Comparison of ENCODE assay signal across 9 mouse cellular contexts in genomic region chr2:38347811-38348551, GRCm38 (mm10). TPM values are rescaled to one million over a fixed set of nuclear protein-coding genes. Genes with fewer than 3 reads are reported as not detected.
DNase-seq lines count a peak whose midpoint lies in the region; ATAC-seq and TF ChIP-seq lines count a peak whose summit lies in the region.
"Had no signal": no experiment of that assay in that cellular context is flagged by ENCODE, and none has a peak within 500 bp of the region (broad histone marks: within the 10 kb centered on the region; RNA-seq: fewer than 3 reads in every experiment).

No protein-coding gene starts in this region.

- TF ChIP-seq CTCF in ES-Bruce4 (IDR thresholded peaks at IDR 0.05; ENCODE audit: low read depth, low read length) = no peak

- no peak overlapping the region for H3K27ac ChIP-seq in heart, embryonic 11.5 days (ENCODE audit: low read depth, low read length)
- H3K27ac ChIP-seq in ES-Bruce4 (ENCODE audit: insufficient read depth, low read length) = no peak overlapping the region
- H3K27ac ChIP-seq in forebrain, embryonic 14.5 days (ENCODE audit: low read depth, low read length) = peak overlapping the region; percentile 98
- H3K27ac ChIP-seq in limb, embryonic 14.5 days (replicated peaks; ENCODE audit: low read depth, low read length) = no peak overlapping the region

- H3K4me1 ChIP-seq in heart, embryonic 11.5 days (ENCODE audit: control insufficient read depth, insufficient read depth, low read length) = peaks cover 18% of the 10 kb centered on the region
- no peaks in the 10 kb centered on the region for H3K4me1 ChIP-seq in ES-Bruce4 (ENCODE audit: control insufficient read depth, insufficient read depth, low read length)
- H3K4me1 ChIP-seq in forebrain, embryonic 14.5 days (ENCODE audit: control insufficient read depth, insufficient read depth, low read length) = peaks cover 24% of the 10 kb centered on the region
- H3K4me1 ChIP-seq in limb, embryonic 14.5 days (ENCODE audit: control insufficient read depth, insufficient read depth, low read length) = peaks cover 15% of the 10 kb centered on the region

- TF ChIP-seq POLR2A in ES-Bruce4 (IDR thresholded peaks at IDR 0.05; ENCODE audit: insufficient read depth, low read length) = no peak
- 0 out of 2 replicates have a peak, but pooled peaks have one; percentile 27 for TF ChIP-seq POLR2A in limb, embryonic 14.5 days (IDR thresholded peaks at IDR 0.05; ENCODE audit: borderline replicate concordance, extremely low read depth, insufficient read depth, insufficient read length)

- intact Hi-C loops in heart, postnatal 36 days (cut with DNase I) = no loop called here

- no peaks in the 10 kb centered on the region for H3K9me3 ChIP-seq in heart, embryonic 11.5 days (replicated peaks; ENCODE audit: control insufficient read depth, low read length)
- no peaks in the 10 kb centered on the region for H3K9me3 ChIP-seq in ES-Bruce4 (replicated peaks; ENCODE audit: control insufficient read depth, insufficient read depth, low read length, poor library complexity, severe bottlenecking)
- H3K9me3 ChIP-seq in forebrain, embryonic 14.5 days (replicated peaks; ENCODE audit: control insufficient read depth, low read length) = no peaks in the 10 kb centered on the region
- H3K9me3 ChIP-seq in limb, embryonic 14.5 days (ENCODE audit: control insufficient read depth, low read length) = no peaks in the 10 kb centered on the region

- H3K4me3 ChIP-seq in heart, embryonic 11.5 days (ENCODE audit: low read depth, low read length) = peak overlapping the region; percentile 35
- H3K4me3 ChIP-seq in ES-Bruce4 (ENCODE audit: low read depth, low read length) = peak overlapping the region; percentile 43
- peak overlapping the region; percentile 90 for H3K4me3 ChIP-seq in forebrain, embryonic 14.5 days (ENCODE audit: low read depth, low read length)
- H3K4me3 ChIP-seq in limb, embryonic 14.5 days (replicated peaks; ENCODE audit: low read length) = peak overlapping the region; percentile 44

- under 1% methylated on average over 54 of the region's 54 CpGs for WGBS in heart, embryonic 11.5 days (ENCODE audit: insufficient replicate concordance)
- under 1% methylated on average over 53 of the region's 54 CpGs for WGBS in forebrain, embryonic 14.5 days
- WGBS in limb, embryonic 14.5 days = under 1% methylated on average over 40 of the region's 54 CpGs

- no peak for DNase-seq in heart, postnatal 36 days
- peak; percentile 91 for DNase-seq in forebrain, embryonic 14.5 days (ENCODE audit: low spot score)
- DNase-seq in limb, embryonic 14.5 days (ENCODE audit: low spot score) = no peak
- DNase-seq in retina, postnatal 1 day = peak; percentile 84
- no peak for DNase-seq in testis, postnatal 14 days (ENCODE audit: low spot score)
- DNase-seq in lung, postnatal 14 days = no peak

- no peak overlapping the region for H3K9ac ChIP-seq in heart, embryonic 11.5 days (ENCODE audit: low read depth, low read length)
- no peak overlapping the region for H3K9ac ChIP-seq in ES-Bruce4 (ENCODE audit: low read depth, poor library complexity, severe bottlenecking)
- H3K9ac ChIP-seq in forebrain, embryonic 14.5 days (ENCODE audit: low read length) = peak overlapping the region; percentile 99
- H3K9ac ChIP-seq in limb, embryonic 14.5 days (ENCODE audit: low read depth, low read length, severe bottlenecking) = peak overlapping the region; percentile 58

- no peaks in the 10 kb centered on the region for H3K36me3 ChIP-seq in heart, embryonic 11.5 days (ENCODE audit: control insufficient read depth, insufficient read depth, low read length)
- H3K36me3 ChIP-seq in ES-Bruce4 (ENCODE audit: control insufficient read depth, insufficient read depth, low read length, poor library complexity, severe bottlenecking) = no peaks in the 10 kb centered on the region
- no peaks in the 10 kb centered on the region for H3K36me3 ChIP-seq in forebrain, embryonic 14.5 days (ENCODE audit: control insufficient read depth, insufficient read depth, low read length)
- no peaks in the 10 kb centered on the region for H3K36me3 ChIP-seq in limb, embryonic 14.5 days (ENCODE audit: control insufficient read depth, insufficient read depth, low read length)

- peak overlapping the region; percentile 64 for H3K4me2 ChIP-seq in heart, embryonic 11.5 days
- peak overlapping the region; percentile 91 for H3K4me2 ChIP-seq in forebrain, embryonic 14.5 days (ENCODE audit: low read length)
- peak overlapping the region; percentile 80 for H3K4me2 ChIP-seq in limb, embryonic 14.5 days (replicated peaks; ENCODE audit: low read depth, low read length, severe bottlenecking)

- H3K27me3 ChIP-seq in heart, embryonic 11.5 days (ENCODE audit: control insufficient read depth, insufficient read depth, low read length) = peaks cover 100% of the 10 kb centered on the region
- H3K27me3 ChIP-seq in ES-Bruce4 (ENCODE audit: control insufficient read depth, insufficient read depth, low read length, poor library complexity, severe bottlenecking) = peaks cover 51% of the 10 kb centered on the region
- peaks cover 11% of the 10 kb centered on the region; the same call in 1 of the 2 replicates for H3K27me3 ChIP-seq in forebrain, embryonic 14.5 days (replicated peaks; ENCODE audit: control insufficient read depth, insufficient read depth, low read length)
- H3K27me3 ChIP-seq in limb, embryonic 14.5 days (ENCODE audit: control insufficient read depth, insufficient read depth, low read length) = peaks cover 86% of the 10 kb centered on the region

- no peak for ATAC-seq in heart, embryonic 11.5 days (replicated peaks; ENCODE audit: insufficient number of reproducible peaks, low FRiP score, low TSS enrichment)
- peak; percentile 33 for ATAC-seq in forebrain, embryonic 14.5 days
- no peak for ATAC-seq in limb, embryonic 14.5 days (ENCODE audit: low FRiP score, low read depth)

- no peak for TF ChIP-seq EP300 in ES-Bruce4 (IDR thresholded peaks at IDR 0.05; ENCODE audit: insufficient read depth, low read depth, low read length)

RNA-seq across cellular contexts. Expression of gene Lhx2, which starts 8.9 kb away (rescaled TPM):
- 0.49 and 0.68 TPM in 2 replicates for polyA plus RNA-seq in heart, embryonic 11.5 days (2014; fragmentation: Nextera tagmentation; extraction: Ambion mirVana)
- total RNA-seq in heart, postnatal 36 days (2021) = not detected
- 0.36 TPM in 1 of 2 replicates, not detected in the other for polyA plus RNA-seq in ES-Bruce4 (2011; ENCODE audit: insufficient read depth, insufficient read length, low read depth, missing spikeins)
- polyA plus RNA-seq in forebrain, embryonic 14.5 days (2014; fragmentation: Nextera tagmentation; extraction: Ambion mirVana) = 85.1 and 102 TPM in 2 replicates
- polyA plus RNA-seq in limb, embryonic 14.5 days (2012; rRNA removed) = 27.5 and 37.0 TPM in 2 replicates
- polyA plus RNA-seq in limb, embryonic 14.5 days (2014; fragmentation: Nextera tagmentation; extraction: Ambion mirVana) = 8.7 and 11.4 TPM in 2 replicates
- total RNA-seq: heart, adult 18-20 months had no signal

Comparison
In these comparisons a context has a peak if more than half of its experiments do, and no peak if none do; other contexts are left out.
1. H3K4me3 ChIP-seq: peak in every context shown above with its lines; median percentile 90 in forebrain, embryonic 14.5 days; 44 in limb, embryonic 14.5 days; 43 in ES-Bruce4; 35 in heart, embryonic 11.5 days.
2. H3K9ac ChIP-seq: peak in forebrain, embryonic 14.5 days (single experiment) and limb, embryonic 14.5 days (single experiment); none in heart, embryonic 11.5 days (single experiment) and ES-Bruce4 (single experiment).
3. DNase-seq: peak in forebrain, embryonic 14.5 days (single experiment) and retina, postnatal 1 day (single experiment); none in heart, postnatal 36 days (0 of 2), limb, embryonic 14.5 days (single experiment), testis, postnatal 14 days (single experiment) and lung, postnatal 14 days (single experiment).
4. Peak in every context shown above with its lines, with median percentiles within 50 percentile points of each other: H3K4me2 ChIP-seq.